Mouse (Mus musculus): Measurements from ENCODE around the gene Tcf20. TPM values are rescaled to one million over a fixed set of nuclear protein-coding genes. Genes with fewer than 3 reads are reported as not detected.
A peak's percentile ranks its signal among the peaks of the same experiment; 100 is the strongest.

The Tcf20 gene
- polyA plus RNA-seq (2012; fragmentation: generic; extraction: Trizol): 13.0 TPM
- long read RNA-seq, experiment 1, partial matches to known transcripts: 4 of 4 reads
- long read RNA-seq, experiment 1, other reads (novel, unspliced or antisense): 0 of 4 reads
- long read RNA-seq, experiment 2, partial matches to known transcripts: 5 of 6 reads
- long read RNA-seq, experiment 2, other reads (novel, unspliced or antisense): 1 of 6 reads

GRCm38 (mm10) chr15:82987732-82988112 is at the start of gene Tcf20:
Gene Tcf20, minus strand, starts transcription at chr15:82987872.
- H3K27me3 ChIP-seq (ENCODE audit: control insufficient read depth, insufficient read depth, insufficient read length): peaks cover 71% of the 10 kb centered on the region

GRCm38 (mm10) chr15:83036900-83037519 is 49.3 kb upstream of the Tcf20 start:
- Histone ChIP-seq H3ac (ENCODE audit: control insufficient read depth, insufficient read length, low read depth) (no peak overlapping the region), H3K79me2 (ENCODE audit: control insufficient read depth, insufficient read depth) (no peaks in the 10 kb centered on the region), H3K36me3 (ENCODE audit: control insufficient read depth, insufficient read depth) (no peaks in the 10 kb centered on the region), H3K4me3 (ENCODE audit: insufficient read depth, poor library complexity, severe bottlenecking) (no peak overlapping the region), H3K27me3 (ENCODE audit: control insufficient read depth, insufficient read depth, insufficient read length) (peaks cover 74% of the 10 kb centered on the region), H3K79me3 (ENCODE audit: low read depth) (no peaks in the 10 kb centered on the region)
- TF ChIP-seq MYOG (IDR thresholded peaks at IDR 0.05; ENCODE audit: control insufficient read depth, extremely low read depth, insufficient read length) (no peak), USF1 (IDR thresholded peaks at IDR 0.05; ENCODE audit: low read depth) (no peak), MYOD1 (IDR thresholded peaks at IDR 0.05; ENCODE audit: control insufficient read depth, insufficient read length, low read depth) (no peak), MAX (IDR thresholded peaks at IDR 0.05) (no peak), CTCF (IDR thresholded peaks at IDR 0.05; ENCODE audit: control insufficient read depth, insufficient read depth, insufficient read length) (no peak), FOSL1 (IDR thresholded peaks at IDR 0.05; ENCODE audit: insufficient read depth, low read length, poor library complexity, severe bottlenecking) (no peak), CEBPB (IDR thresholded peaks at IDR 0.05; ENCODE audit: low read depth) (no peak)

More at GRCm38 (mm10) chr15:82987732-82988112, at the start of gene Tcf20:
- Histone ChIP-seq H3K79me2 (ENCODE audit: control insufficient read depth, insufficient read depth) (no peaks in the 10 kb centered on the region), H3ac (ENCODE audit: control insufficient read depth, insufficient read length, low read depth) (peak within 1 kb of the TSS; percentile 53), H3K79me3 (ENCODE audit: low read depth) (no peaks in the 10 kb centered on the region), H3K4me3 (ENCODE audit: insufficient read depth, poor library complexity, severe bottlenecking) (no peak within 1 kb of the TSS), H3K36me3 (ENCODE audit: control insufficient read depth, insufficient read depth) (no peaks in the 10 kb centered on the region)
- TF ChIP-seq CEBPB (IDR thresholded peaks at IDR 0.05; ENCODE audit: low read depth) (no peak), MYOG (IDR thresholded peaks at IDR 0.05; ENCODE audit: control insufficient read depth, extremely low read depth, insufficient read length) (no peak), MYOD1 (IDR thresholded peaks at IDR 0.05; ENCODE audit: control insufficient read depth, insufficient read length, low read depth) (no peak), CTCF (IDR thresholded peaks at IDR 0.05; ENCODE audit: control insufficient read depth, insufficient read depth, insufficient read length) (no peak), FOSL1 (IDR thresholded peaks at IDR 0.05; ENCODE audit: insufficient read depth, low read length, poor library complexity, severe bottlenecking) (no peak), USF1 (IDR thresholded peaks at IDR 0.05; ENCODE audit: low read depth) (no peak), MAX (IDR thresholded peaks at IDR 0.05) (no peak)

GRCm38 (mm10) chr15:83036089-83036488 is 48.4 kb upstream of the Tcf20 start:
- Histone ChIP-seq H3K27me3 (ENCODE audit: control insufficient read depth, insufficient read depth, insufficient read length) (peaks cover 74% of the 10 kb centered on the region), H3K4me3 (ENCODE audit: insufficient read depth, poor library complexity, severe bottlenecking) (no peak overlapping the region), H3K79me2 (ENCODE audit: control insufficient read depth, insufficient read depth) (no peaks in the 10 kb centered on the region), H3K79me3 (ENCODE audit: low read depth) (no peaks in the 10 kb centered on the region), H3ac (ENCODE audit: control insufficient read depth, insufficient read length, low read depth) (no peak overlapping the region), H3K36me3 (ENCODE audit: control insufficient read depth, insufficient read depth) (no peaks in the 10 kb centered on the region)
- TF ChIP-seq USF1 (IDR thresholded peaks at IDR 0.05; ENCODE audit: low read depth): no peak
- no peak for TF ChIP-seq MYOD1 (IDR thresholded peaks at IDR 0.05; ENCODE audit: control insufficient read depth, insufficient read length, low read depth)

GRCm38 (mm10) chr15:83034275-83034977 is 46.8 kb upstream of the Tcf20 start:
- Histone ChIP-seq H3K27me3 (ENCODE audit: control insufficient read depth, insufficient read depth, insufficient read length) (peaks cover 79% of the 10 kb centered on the region), H3K4me3 (ENCODE audit: insufficient read depth, poor library complexity, severe bottlenecking) (no peak overlapping the region), H3K36me3 (ENCODE audit: control insufficient read depth, insufficient read depth) (no peaks in the 10 kb centered on the region)

GRCm38 (mm10) chr15:83032981-83033541 is 45.4 kb upstream of the Tcf20 start, which contains the start of gene Nfam1:
Gene Nfam1, minus strand, starts transcription at chr15:83033306.
- Histone ChIP-seq H3K36me3 (ENCODE audit: control insufficient read depth, insufficient read depth) (no peaks in the 10 kb centered on the region), H3K27me3 (ENCODE audit: control insufficient read depth, insufficient read depth, insufficient read length) (peaks cover 84% of the 10 kb centered on the region), H3ac (ENCODE audit: control insufficient read depth, insufficient read length, low read depth) (no peak within 1 kb of the TSS), H3K79me3 (ENCODE audit: low read depth) (no peaks in the 10 kb centered on the region), H3K4me3 (ENCODE audit: insufficient read depth, poor library complexity, severe bottlenecking) (no peak within 1 kb of the TSS), H3K79me2 (ENCODE audit: control insufficient read depth, insufficient read depth) (no peaks in the 10 kb centered on the region)
- TF ChIP-seq USF1 (IDR thresholded peaks at IDR 0.05; ENCODE audit: low read depth): no peak
- no peak for TF ChIP-seq MAX (IDR thresholded peaks at IDR 0.05)
- TF ChIP-seq MYOD1 (IDR thresholded peaks at IDR 0.05; ENCODE audit: control insufficient read depth, insufficient read length, low read depth): no peak
- TF ChIP-seq FOSL1 (IDR thresholded peaks at IDR 0.05; ENCODE audit: insufficient read depth, low read length, poor library complexity, severe bottlenecking): no peak
- no peak for TF ChIP-seq MYOG (IDR thresholded peaks at IDR 0.05; ENCODE audit: control insufficient read depth, extremely low read depth, insufficient read length)
- TF ChIP-seq CEBPB (IDR thresholded peaks at IDR 0.05; ENCODE audit: low read depth): no peak
- TF ChIP-seq CTCF (IDR thresholded peaks at IDR 0.05; ENCODE audit: control insufficient read depth, insufficient read depth, insufficient read length): no peak

More at GRCm38 (mm10) chr15:83034275-83034977, 46.8 kb upstream of the Tcf20 start:
- no peak for TF ChIP-seq MYOD1 (IDR thresholded peaks at IDR 0.05; ENCODE audit: control insufficient read depth, insufficient read length, low read depth)
- TF ChIP-seq CTCF (IDR thresholded peaks at IDR 0.05; ENCODE audit: control insufficient read depth, insufficient read depth, insufficient read length): no peak
- no peak for TF ChIP-seq USF1 (IDR thresholded peaks at IDR 0.05; ENCODE audit: low read depth)
- TF ChIP-seq MYOG (IDR thresholded peaks at IDR 0.05; ENCODE audit: control insufficient read depth, extremely low read depth, insufficient read length): no peak
- no peak for TF ChIP-seq MAX (IDR thresholded peaks at IDR 0.05)
- TF ChIP-seq CEBPB (IDR thresholded peaks at IDR 0.05; ENCODE audit: low read depth): no peak
- TF ChIP-seq FOSL1 (IDR thresholded peaks at IDR 0.05; ENCODE audit: insufficient read depth, low read length, poor library complexity, severe bottlenecking): no peak
- H3ac ChIP-seq (ENCODE audit: control insufficient read depth, insufficient read length, low read depth): no peak overlapping the region
- no peaks in the 10 kb centered on the region for H3K79me2 ChIP-seq (ENCODE audit: control insufficient read depth, insufficient read depth)
- H3K79me3 ChIP-seq (ENCODE audit: low read depth): no peaks in the 10 kb centered on the region
